24 mouse cellular contexts compared by ENCODE assay signal in genomic region chr2:117724066-117724465, GRCm38 (mm10).
DNase-seq lines count a peak whose midpoint lies in the region; ATAC-seq and TF ChIP-seq lines count a peak whose summit lies in the region.
"Had no signal": no experiment of that assay in that cellular context is flagged by ENCODE, and none has a peak within 500 bp of the region (broad histone marks: within the 10 kb centered on the region; RNA-seq: fewer than 3 reads in every experiment).

No protein-coding gene starts in this region.

- H3K27me3 ChIP-seq in embryonic facial prominence, embryonic 11.5 days (ENCODE audit: control insufficient read depth, insufficient read depth, low read length): no peaks in the 10 kb centered on the region
- H3K27me3 ChIP-seq in embryonic facial prominence, embryonic 10.5 days (replicated peaks; ENCODE audit: low read depth, poor library complexity, severe bottlenecking): no peaks in the 10 kb centered on the region
- no peaks in the 10 kb centered on the region for H3K27me3 ChIP-seq in embryonic facial prominence, embryonic 14.5 days (replicated peaks; ENCODE audit: control insufficient read depth, insufficient read depth, low read length)
- H3K27me3 ChIP-seq in limb, embryonic 14.5 days (ENCODE audit: control insufficient read depth, insufficient read depth, low read length): no peaks in the 10 kb centered on the region
- H3K27me3 ChIP-seq in forebrain, embryonic 10.5 days (ENCODE audit: poor library complexity, severe bottlenecking): no peaks in the 10 kb centered on the region
- H3K27me3 ChIP-seq: forebrain, embryonic 12.5 days; forebrain, embryonic 15.5 days; hindbrain, embryonic 13.5 days had no signal

- DNase-seq in embryonic facial prominence, embryonic 11.5 days (ENCODE audit: low spot score): peak; percentile 85
- DNase-seq in embryonic facial prominence, embryonic 10.5 days (ENCODE audit: low spot score): no peak
- DNase-seq in NIH3T3 (ENCODE audit: low read depth): peak; percentile 62
- peak; percentile 70 for DNase-seq in embryonic facial prominence, embryonic 14.5 days (ENCODE audit: low spot score)
- DNase-seq in limb, embryonic 14.5 days (ENCODE audit: low spot score): peak; percentile 85
- no peak for DNase-seq in forebrain, embryonic 10.5 days (ENCODE audit: extremely low spot score, low spot score)
- DNase-seq: adrenal gland, adult 8-10 months; adrenal gland, postnatal 36 days; cerebellum, adult 18-20 months; cerebellum, adult 9-10 months; cerebellum, postnatal 14 days; gastrocnemius, postnatal 10 days; gastrocnemius, postnatal 36 days; heart, adult 11 months; kidney, adult 2 months had no signal

- no peak overlapping the region for H3K27ac ChIP-seq in embryonic facial prominence, embryonic 11.5 days (replicated peaks; ENCODE audit: low read depth, low read length)
- no peak overlapping the region for H3K27ac ChIP-seq in embryonic facial prominence, embryonic 10.5 days (replicated peaks)
- no peak overlapping the region for H3K27ac ChIP-seq in embryonic facial prominence, embryonic 14.5 days (replicated peaks; ENCODE audit: low read depth, low read length)
- H3K27ac ChIP-seq in limb, embryonic 14.5 days (replicated peaks; ENCODE audit: low read depth, low read length): no peak overlapping the region
- H3K27ac ChIP-seq in forebrain, embryonic 10.5 days: no peak overlapping the region
- H3K27ac ChIP-seq: embryonic facial prominence, embryonic 15.5 days; forebrain, embryonic 12.5 days; forebrain, embryonic 15.5 days; hindbrain, embryonic 13.5 days; hindbrain, postnatal 0 days had no signal

- no peak for ATAC-seq in embryonic facial prominence, embryonic 11.5 days (replicated peaks; ENCODE audit: insufficient number of reproducible peaks, low FRiP score, low TSS enrichment, low read depth)
- no peak for ATAC-seq in embryonic facial prominence, embryonic 14.5 days (ENCODE audit: low read depth)
- ATAC-seq in limb, embryonic 14.5 days (ENCODE audit: low FRiP score, low read depth): no peak
- ATAC-seq: activated CD4-positive, CD25-positive, alpha-beta regulatory T cell, adult 4 months; CD4-positive, CD25-positive, alpha-beta regulatory T cell, adult 4 months; forebrain, embryonic 15.5 days; hindbrain, postnatal 0 days; intestine, postnatal 0 days had no signal

- no peak overlapping the region for H3K9ac ChIP-seq in embryonic facial prominence, embryonic 11.5 days (replicated peaks; ENCODE audit: low read length)
- H3K9ac ChIP-seq in embryonic facial prominence, embryonic 14.5 days (ENCODE audit: low read depth, low read length): no peak overlapping the region
- H3K9ac ChIP-seq in limb, embryonic 14.5 days (ENCODE audit: low read depth, low read length, severe bottlenecking): no peak overlapping the region
- H3K9ac ChIP-seq: embryonic facial prominence, embryonic 15.5 days; forebrain, embryonic 12.5 days; forebrain, embryonic 15.5 days; hindbrain, embryonic 13.5 days had no signal

- no peaks in the 10 kb centered on the region for H3K36me3 ChIP-seq in embryonic facial prominence, embryonic 11.5 days (replicated peaks; ENCODE audit: control insufficient read depth, insufficient read depth, low read depth, low read length)
- no peaks in the 10 kb centered on the region for H3K36me3 ChIP-seq in embryonic facial prominence, embryonic 10.5 days (replicated peaks)
- H3K36me3 ChIP-seq in embryonic facial prominence, embryonic 14.5 days (ENCODE audit: control insufficient read depth, insufficient read depth, low read length): no peaks in the 10 kb centered on the region
- H3K36me3 ChIP-seq in limb, embryonic 14.5 days (ENCODE audit: control insufficient read depth, insufficient read depth, low read length): no peaks in the 10 kb centered on the region
- H3K36me3 ChIP-seq in forebrain, embryonic 10.5 days (replicated peaks): no peaks in the 10 kb centered on the region
- H3K36me3 ChIP-seq: embryonic facial prominence, embryonic 15.5 days; forebrain, embryonic 12.5 days; forebrain, embryonic 15.5 days; hindbrain, embryonic 13.5 days had no signal

- WGBS in embryonic facial prominence, embryonic 11.5 days: 31% methylated on average over 4 of the region's 4 CpGs
- WGBS in embryonic facial prominence, embryonic 10.5 days: 55% methylated on average over 4 of the region's 4 CpGs
- WGBS in embryonic facial prominence, embryonic 14.5 days: 38% methylated on average over 4 of the region's 4 CpGs
- WGBS in limb, embryonic 14.5 days: 24% methylated on average over 4 of the region's 4 CpGs
- 72% methylated on average over 4 of the region's 4 CpGs for WGBS in forebrain, embryonic 10.5 days

- no peaks in the 10 kb centered on the region for H3K9me3 ChIP-seq in embryonic facial prominence, embryonic 11.5 days (replicated peaks; ENCODE audit: control insufficient read depth, low read length)
- H3K9me3 ChIP-seq in embryonic facial prominence, embryonic 10.5 days: no peaks in the 10 kb centered on the region
- no peaks in the 10 kb centered on the region for H3K9me3 ChIP-seq in embryonic facial prominence, embryonic 14.5 days (ENCODE audit: control insufficient read depth, low read length)
- H3K9me3 ChIP-seq in limb, embryonic 14.5 days (ENCODE audit: control insufficient read depth, low read length): no peaks in the 10 kb centered on the region
- H3K9me3 ChIP-seq in forebrain, embryonic 10.5 days: no peaks in the 10 kb centered on the region
- H3K9me3 ChIP-seq: embryonic facial prominence, embryonic 15.5 days; forebrain, embryonic 12.5 days; forebrain, embryonic 15.5 days; hindbrain, embryonic 13.5 days had no signal

- no peaks in the 10 kb centered on the region for H3K4me1 ChIP-seq in embryonic facial prominence, embryonic 11.5 days (ENCODE audit: control insufficient read depth, insufficient read depth, low read length)
- peaks cover 4% of the 10 kb centered on the region; the same call in 1 of the 2 replicates for H3K4me1 ChIP-seq in embryonic facial prominence, embryonic 10.5 days
- no peaks in the 10 kb centered on the region for H3K4me1 ChIP-seq in embryonic facial prominence, embryonic 14.5 days (ENCODE audit: control insufficient read depth, insufficient read depth, low read length)
- peaks cover 8% of the 10 kb centered on the region; the same call in 1 of the 2 replicates for H3K4me1 ChIP-seq in limb, embryonic 14.5 days (ENCODE audit: control insufficient read depth, insufficient read depth, low read length)
- H3K4me1 ChIP-seq in forebrain, embryonic 10.5 days: no peaks in the 10 kb centered on the region
- H3K4me1 ChIP-seq: embryonic facial prominence, embryonic 15.5 days; forebrain, embryonic 12.5 days; forebrain, embryonic 15.5 days; hindbrain, embryonic 13.5 days had no signal

- no peak overlapping the region for H3K4me2 ChIP-seq in embryonic facial prominence, embryonic 11.5 days (ENCODE audit: low read depth, low read length)
- H3K4me2 ChIP-seq in embryonic facial prominence, embryonic 14.5 days (ENCODE audit: low read depth, low read length): no peak overlapping the region
- no peak overlapping the region for H3K4me2 ChIP-seq in limb, embryonic 14.5 days (replicated peaks; ENCODE audit: low read depth, low read length, severe bottlenecking)
- H3K4me2 ChIP-seq: embryonic facial prominence, embryonic 15.5 days; forebrain, embryonic 12.5 days; forebrain, embryonic 15.5 days; heart, embryonic 11.5 days; hindbrain, embryonic 13.5 days had no signal

- TF ChIP-seq POLR2A in limb, embryonic 14.5 days (IDR thresholded peaks at IDR 0.05; ENCODE audit: borderline replicate concordance, extremely low read depth, insufficient read depth, insufficient read length): no peak

- no peak overlapping the region for H3K4me3 ChIP-seq in embryonic facial prominence, embryonic 11.5 days (ENCODE audit: low read depth, low read length)
- no peak overlapping the region for H3K4me3 ChIP-seq in embryonic facial prominence, embryonic 10.5 days
- H3K4me3 ChIP-seq in embryonic facial prominence, embryonic 14.5 days (ENCODE audit: low read depth, low read length): no peak overlapping the region
- no peak overlapping the region for H3K4me3 ChIP-seq in limb, embryonic 14.5 days (replicated peaks; ENCODE audit: low read length)
- no peak overlapping the region for H3K4me3 ChIP-seq in forebrain, embryonic 10.5 days
- H3K4me3 ChIP-seq: embryonic facial prominence, embryonic 15.5 days; forebrain, embryonic 12.5 days; forebrain, embryonic 15.5 days; hindbrain, embryonic 13.5 days had no signal

Comparison
In these comparisons a context has a peak if more than half of its experiments do, and no peak if none do; other contexts are left out.
1. DNase-seq: peak in embryonic facial prominence, embryonic 11.5 days (single experiment), NIH3T3 (single experiment), embryonic facial prominence, embryonic 14.5 days (single experiment) and limb, embryonic 14.5 days (single experiment); none in embryonic facial prominence, embryonic 10.5 days (single experiment) and forebrain, embryonic 10.5 days (single experiment).